Mouse (Mus musculus) monocyte, adult 2 months (primary cell): ENCODE data around the gene Gstk1.

Experiments used
- DNase-seq, 2 experiments: peaks; one replicate each; pipeline ENCODE4 v3.0.0; 2022; ENCODE audit warnings: low spot score in 2 of 2, low read depth in 1 of 2

The Gstk1 gene

GRCm38 (mm10) chr6:42245711-42246353 lies at the start of gene Gstk1:
Gene Gstk1 (plus strand): TSS chr6:42245935.
- peak; percentile 42 to 62 for DNase-seq

GRCm38 (mm10) chr6:42197710-42198109 lies 48.0 kb upstream of the Gstk1 start:
- no peak for DNase-seq

GRCm38 (mm10) chr6:42199498-42199897 lies 46.2 kb upstream of the Gstk1 start:
- DNase-seq, result no peak

DNA sequence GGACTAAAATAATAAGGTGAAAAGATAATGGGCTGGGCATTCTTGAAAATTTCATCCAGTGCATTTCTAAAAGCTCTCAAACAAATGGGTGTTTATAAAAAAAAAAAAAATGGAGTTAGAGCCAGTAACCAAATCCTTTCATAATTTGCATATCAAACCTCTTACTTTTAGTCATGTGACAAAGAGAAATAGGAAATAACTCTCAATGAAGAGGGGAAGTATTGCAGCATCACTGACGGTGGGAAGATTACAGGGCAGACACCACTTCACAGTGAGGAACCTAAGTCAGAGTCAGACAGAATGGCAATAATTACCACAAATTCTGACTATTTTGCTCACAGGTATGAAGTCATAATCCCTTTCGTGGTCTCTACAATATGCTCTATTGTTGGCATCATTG lies 30.7 kb upstream of the Gstk1 start, which contains the start of gene Tas2r144:
Gene Tas2r144, plus strand, starts transcription at position 301 of the 400 bp plus-strand sequence.
- no peak for DNase-seq

GRCm38 (mm10) chr6:42222286-42222685 lies 23.4 kb upstream of the Gstk1 start:
- DNase-seq, result no peak

DNA sequence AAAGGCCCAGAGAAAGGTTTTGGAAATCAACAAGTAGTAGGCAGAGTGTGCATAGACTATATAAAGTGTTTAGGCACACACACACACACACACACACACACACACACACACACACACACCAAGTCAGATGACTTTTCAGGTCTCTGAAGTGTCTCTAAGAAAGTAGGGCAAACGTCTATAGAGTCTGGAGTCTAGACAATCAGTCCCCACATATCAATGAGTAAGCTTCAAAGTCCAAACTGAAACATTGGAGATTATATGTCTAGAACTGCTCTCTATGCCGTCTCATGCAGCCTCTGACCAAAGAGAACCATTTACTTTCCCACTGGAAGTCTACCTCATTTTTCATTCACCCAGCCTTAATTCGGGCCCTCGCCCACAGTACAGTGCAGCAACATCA lies 20.7 kb upstream of the Gstk1 start:
- no peak for DNase-seq

DNA sequence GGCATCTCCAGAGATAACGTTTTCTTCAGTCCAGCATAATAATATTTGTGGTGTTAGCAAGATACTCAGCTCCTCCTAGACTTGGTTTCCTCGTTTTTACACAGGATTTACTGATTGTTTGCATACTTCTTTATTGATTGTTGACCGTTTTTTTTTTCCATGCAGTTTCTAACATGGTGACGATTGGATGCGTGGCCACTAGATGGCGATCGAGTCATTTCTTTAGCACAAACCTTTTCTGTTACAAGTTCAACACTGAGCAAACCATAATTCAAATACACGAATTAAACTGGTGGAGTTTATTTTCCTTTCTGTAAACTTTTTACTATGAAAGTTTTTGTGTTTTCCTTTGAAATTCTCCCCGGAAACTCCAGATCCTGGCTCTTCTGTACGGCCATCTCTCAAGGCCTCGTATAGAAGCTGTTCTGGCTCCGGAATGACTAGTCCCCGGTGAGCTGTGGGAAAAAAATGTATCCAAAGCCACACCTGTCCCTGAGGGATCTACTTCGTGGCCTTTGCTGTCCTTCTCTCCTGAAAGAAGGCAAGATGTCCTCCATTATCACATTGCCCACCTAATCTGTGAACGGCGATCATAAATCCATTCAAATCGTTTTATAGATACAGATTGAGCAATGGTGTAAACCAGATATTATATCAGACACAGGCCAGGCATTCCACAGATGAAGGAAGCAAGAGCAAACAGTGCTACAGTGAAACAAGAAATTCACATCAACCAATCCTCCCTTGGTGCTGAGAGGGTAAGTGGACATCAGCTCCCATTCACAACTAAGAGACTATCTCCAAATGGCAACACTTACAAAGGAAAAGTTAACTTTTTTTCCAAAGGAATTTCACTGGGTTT lies 18.3 kb upstream of the Gstk1 start:
- peak in 1 of 2 experiments; percentile 15 for DNase-seq

- no peak for DNase-seq
Measured at GRCm38 (mm10) chr6:42229610-42230009, 16.1 kb upstream of the Gstk1 start.

DNA sequence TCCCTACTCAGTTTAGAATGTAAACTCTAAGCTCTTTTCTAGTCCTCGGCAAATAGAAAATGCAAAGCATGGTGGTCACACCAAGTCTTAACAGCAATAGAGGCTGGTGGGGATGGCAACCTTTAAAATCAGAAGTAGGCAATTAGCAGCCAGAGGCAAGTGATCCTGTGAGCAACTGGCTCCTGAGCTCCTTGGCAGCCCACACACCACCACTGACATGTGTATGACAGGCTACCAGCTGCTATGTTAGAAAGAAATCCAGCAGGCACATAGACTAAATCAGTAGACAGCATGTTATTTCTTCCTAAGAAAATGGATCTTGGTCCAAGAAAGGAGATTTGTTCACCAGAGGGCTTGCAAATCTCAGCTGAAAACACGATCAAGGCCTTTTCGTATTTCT lies 14.5 kb upstream of the Gstk1 start:
- no peak for DNase-seq

DNA sequence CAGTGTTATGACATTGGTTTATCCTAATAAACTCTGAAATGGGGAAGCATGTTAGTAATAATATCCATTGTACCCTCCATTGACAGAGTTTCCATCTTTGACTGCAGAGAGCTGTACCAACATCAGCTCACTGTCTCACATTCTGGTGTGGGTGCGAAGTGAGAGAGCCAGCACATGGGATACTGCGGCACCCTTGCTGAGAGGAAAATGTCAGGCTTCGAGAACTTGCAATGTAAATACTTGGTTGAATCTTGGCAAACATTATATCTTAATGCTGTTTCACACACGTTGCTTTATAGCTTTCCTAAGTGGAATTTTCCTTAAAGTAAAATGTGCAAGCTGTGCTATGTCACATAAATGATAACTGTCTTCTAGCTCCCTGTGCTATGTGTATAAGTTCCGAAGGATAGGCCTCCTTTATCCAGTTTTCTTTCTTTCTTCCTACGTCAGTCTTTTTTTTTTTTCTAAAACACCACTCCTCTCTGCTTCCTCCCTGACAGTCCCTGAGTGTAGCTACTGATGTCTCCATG lies 8.4 kb upstream of the Gstk1 start:
- no peak for DNase-seq

DNA sequence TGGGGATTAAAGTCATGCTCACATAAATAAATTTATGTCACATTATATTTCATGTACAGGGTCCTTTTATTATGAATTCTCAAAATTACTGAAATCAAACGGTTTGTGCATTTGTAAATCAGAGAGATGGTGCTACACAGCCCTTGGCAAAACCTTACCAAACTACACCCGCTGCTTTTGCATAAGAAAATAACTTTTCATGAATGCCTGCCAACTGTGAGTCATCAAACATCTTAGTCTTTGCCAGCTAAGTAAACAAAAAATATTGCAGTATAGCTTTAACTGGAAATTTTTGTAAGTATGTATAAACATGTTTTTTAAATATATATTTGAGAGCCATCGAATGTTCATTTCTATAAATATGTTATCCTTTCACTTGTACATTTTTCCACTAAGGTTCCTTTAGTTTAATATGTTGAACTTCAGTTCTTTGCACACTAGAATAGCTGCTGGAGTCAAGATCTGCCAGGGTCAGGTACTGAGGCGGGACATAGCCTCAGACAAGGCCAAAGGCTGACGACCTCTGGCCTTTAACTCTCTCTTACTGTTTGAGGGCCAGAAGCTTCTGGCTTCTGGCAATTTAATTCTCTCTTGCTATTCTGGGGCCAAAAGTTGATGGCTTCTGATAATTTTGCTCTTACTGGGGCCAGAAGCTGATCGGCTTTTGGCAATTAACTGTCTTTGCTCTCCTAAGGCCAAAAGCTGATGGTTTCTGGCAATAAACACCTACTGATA lies 4.3 kb upstream of the Gstk1 start:
- no peak for DNase-seq

DNA sequence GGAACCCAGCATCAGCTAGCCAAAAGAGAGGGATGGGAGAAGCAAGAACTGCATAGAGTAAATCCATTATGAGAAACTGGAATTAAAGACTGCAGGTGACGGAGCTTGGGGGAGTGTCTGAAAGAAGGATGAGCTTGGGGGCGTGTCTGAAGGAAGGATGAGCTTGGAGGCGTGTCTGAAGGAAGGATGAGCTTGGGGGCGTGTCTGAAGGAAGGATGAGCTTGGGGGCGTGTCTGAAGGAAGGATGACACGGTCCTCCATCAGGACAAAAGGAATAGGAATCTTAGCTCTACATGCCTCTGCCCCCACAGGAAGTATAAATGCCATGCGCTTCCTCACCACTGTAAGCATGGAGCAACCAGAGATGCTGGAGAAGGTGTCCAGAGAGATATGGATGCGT lies 1.4 kb downstream of the Gstk1 start:
- DNase-seq, result no peak

DNA sequence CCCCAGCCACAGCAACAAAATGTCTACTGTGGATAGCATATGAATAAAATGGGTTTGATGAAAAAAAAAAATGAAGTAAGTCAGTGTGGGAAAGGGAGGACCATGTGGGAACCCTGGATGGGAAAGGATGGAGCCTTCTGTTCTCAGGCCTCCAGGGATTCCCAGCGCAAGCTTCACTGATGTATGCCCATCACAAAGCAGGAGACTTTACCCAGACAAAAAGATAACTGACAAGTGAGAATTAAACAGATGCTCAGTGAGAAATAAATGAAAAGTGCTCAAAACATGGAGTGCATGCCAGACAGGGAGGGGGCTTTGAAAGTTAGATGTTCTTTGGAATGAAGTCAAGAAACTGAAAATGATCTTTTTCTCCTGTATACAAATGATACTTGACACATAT lies 2.2 kb downstream of the Gstk1 start:
- DNase-seq, result no peak

GRCm38 (mm10) chr6:42251791-42252190 lies 6.1 kb downstream of the Gstk1 start:
- no peak for DNase-seq

DNA sequence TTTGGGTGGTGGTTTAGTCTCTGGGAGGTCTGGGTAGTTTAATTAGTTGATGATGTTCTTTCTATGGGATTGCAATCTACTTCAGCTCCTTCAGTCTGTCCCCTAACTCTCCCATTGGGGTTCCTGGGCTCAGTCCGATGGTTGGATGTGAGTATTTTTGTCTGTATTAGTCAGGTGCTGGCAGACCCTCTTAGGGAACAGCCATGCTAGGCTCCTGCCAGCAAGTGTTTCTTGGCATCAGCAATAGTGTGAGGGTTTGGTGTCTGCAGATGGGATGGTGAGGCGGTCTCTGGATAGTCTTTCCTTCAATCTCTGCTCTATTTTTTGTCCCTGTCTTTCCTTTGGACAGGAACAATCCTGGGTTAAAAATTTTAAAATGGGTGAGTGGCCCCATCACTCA lies 7.4 kb downstream of the Gstk1 start:
- DNase-seq, result no peak

GRCm38 (mm10) chr6:42257303-42257863 lies 11.6 kb downstream of the Gstk1 start:
- DNase-seq, result peak in 1 of 2 experiments; percentile 12

DNA sequence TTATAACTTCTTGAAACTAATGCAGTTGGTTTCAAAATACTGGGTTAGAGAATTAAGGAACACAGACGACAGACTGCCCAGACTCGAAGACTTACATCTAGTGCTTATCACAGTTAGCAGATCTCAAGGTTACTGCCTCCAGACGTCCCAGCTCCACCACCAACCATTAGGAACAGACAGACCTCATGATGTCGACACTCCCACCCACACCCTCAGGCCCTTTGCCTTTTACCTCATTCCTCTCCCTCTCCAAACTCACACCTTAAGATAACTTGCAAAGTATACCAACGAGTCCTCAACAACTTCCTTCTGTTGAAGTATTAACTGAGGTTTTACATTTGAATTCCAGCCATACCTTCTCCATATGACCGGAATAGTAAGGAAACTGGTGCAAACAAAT lies 14.7 kb downstream of the Gstk1 start:
- DNase-seq, result no peak

DNA sequence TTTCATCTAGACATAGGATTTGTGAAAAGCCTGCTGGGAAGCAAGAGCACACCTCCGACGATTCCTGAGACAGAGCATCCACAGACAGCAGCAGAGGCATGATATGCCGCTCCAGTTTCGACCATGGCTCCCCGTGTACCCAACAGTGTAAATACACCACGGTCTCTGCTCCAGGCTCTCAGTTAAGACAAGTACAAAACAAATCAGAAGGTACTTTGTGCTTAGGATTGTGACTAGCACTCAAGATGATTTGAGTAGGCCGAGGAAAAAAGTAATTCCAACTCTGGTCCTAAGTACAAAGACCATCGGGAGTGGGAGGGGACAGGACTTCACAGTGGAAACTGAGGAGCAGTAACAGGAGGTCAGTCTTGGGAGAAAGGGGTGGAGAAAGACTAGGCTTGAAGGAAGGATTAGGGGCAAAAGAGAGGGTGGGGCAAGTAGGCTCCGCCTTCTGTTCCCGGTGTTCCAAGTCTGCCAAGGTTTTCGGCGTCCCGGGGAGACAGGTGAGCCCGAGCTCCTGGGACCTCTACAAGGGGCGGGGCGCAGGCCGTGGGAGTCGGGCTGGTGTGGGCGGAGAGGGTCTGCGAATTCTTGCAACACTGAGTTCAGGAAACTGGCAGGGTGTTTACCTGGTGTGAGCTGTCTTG lies 15.9 kb downstream of the Gstk1 start, which contains the start of gene Tmem139:
Gene Tmem139, plus strand, starts transcription at position 447 of the 647 bp plus-strand sequence.
- no peak for DNase-seq

DNA sequence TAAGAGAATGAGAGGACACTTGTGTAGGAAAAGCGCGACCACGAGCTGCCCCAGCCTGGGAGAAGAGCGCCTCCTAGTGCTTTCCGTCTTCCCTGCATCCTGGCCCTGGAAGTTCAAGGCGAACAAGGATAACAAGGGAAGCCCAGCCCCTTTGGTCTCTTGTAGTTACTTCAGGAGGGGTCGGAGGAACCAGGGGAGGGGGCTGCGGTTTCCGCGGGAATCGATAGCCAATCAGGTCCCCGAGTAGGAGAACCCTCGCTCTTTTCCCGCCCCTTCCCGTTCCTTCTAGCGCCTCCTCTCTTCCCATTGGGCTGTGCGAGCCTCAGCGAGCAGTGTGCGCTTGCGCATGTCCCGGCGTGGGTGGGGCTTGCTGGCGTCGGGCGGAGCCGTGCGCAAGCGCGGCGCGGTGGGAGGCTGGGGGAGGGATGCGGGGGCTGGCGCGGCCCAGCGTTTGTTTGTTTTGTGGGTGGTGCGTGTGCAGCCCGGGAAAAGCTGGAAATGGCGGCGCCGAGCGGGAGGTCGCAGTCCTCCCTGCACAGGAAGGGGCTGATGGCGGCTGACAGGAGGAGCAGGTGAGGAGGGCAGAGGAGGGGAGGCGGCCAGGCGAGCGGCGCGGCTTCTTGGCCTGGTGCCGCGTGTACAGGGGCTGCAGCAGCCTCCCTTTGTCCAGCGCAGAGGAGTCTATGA lies 19.0 kb downstream of the Gstk1 start, which contains the start of gene Casp2:
Gene Casp2, plus strand, starts transcription at position 360 of the 687 bp plus-strand sequence.
- DNase-seq, result peak; percentile 87 to 93
